Mouse (Mus musculus): ENCODE measurements around the gene Gjd3. TPM values are rescaled to one million over a fixed set of nuclear protein-coding genes. Genes with fewer than 3 reads are reported as not detected.

The Gjd3 gene
- polyA plus RNA-seq, 1 experiment from 2014 or later: 3.1 TPM

DNA sequence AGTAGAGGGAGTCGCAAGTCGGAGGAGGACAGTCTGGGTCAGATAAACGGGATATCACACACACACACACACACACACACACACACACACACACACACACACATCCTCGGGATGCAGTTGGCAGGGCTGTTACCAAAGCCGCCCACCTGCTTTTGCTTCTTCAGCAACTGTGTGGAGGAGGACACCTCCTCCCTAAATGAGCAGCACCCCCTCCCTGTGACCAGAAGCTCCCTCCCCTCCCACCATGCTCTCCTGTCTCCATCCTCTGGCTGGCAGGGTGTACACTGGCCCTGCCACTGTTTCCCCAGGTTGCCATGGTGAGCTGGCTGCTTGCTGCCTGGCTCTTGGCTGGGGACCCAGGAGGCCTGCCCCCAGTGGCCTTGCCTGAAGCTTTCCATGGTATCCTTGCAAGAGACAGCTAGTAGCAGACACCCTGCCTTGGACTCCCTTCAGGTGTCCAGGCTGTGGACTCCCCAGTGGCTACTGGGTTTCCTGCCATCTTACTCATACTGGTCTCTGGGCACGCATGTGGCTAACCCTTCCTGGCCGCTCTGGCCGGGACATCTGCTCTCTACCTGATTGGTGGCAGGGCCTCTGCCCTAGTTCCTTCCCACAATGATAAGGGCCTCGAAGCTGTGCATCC is 16.2 kb downstream of the Gjd3 start:
- 12% methylated on average over 9 of the region's 9 CpGs for WGBS
- H3K27ac ChIP-seq (replicated peaks): peak overlapping the region; percentile 85
- no peaks in the 10 kb centered on the region for H3K9me3 ChIP-seq
- peak; percentile 47 for ATAC-seq (ENCODE audit: low FRiP score, low read depth)
- no peaks in the 10 kb centered on the region for H3K36me3 ChIP-seq
- H3K4me1 ChIP-seq (replicated peaks): peaks cover 100% of the 10 kb centered on the region
- no peak overlapping the region for H3K4me3 ChIP-seq
- peak overlapping the region; percentile 98 for H3K4me2 ChIP-seq
- no peaks in the 10 kb centered on the region for H3K27me3 ChIP-seq
- H3K9ac ChIP-seq: peak overlapping the region; percentile 9

GRCm38 (mm10) chr11:98965416-98966077 is 17.3 kb downstream of the Gjd3 start:
- Histone ChIP-seq H3K9me3 (no peaks in the 10 kb centered on the region), H3K27me3 (no peaks in the 10 kb centered on the region), H3K36me3 (no peaks in the 10 kb centered on the region), H3K4me3 (peak overlapping the region; percentile 1; the same call in 1 of the 2 replicates), H3K4me1 (replicated peaks) (peaks cover 100% of the 10 kb centered on the region), H3K27ac (replicated peaks) (peak overlapping the region; percentile 85), H3K9ac (peak overlapping the region; percentile 23), H3K4me2 (peak overlapping the region; percentile 98)
- no peak for ATAC-seq (ENCODE audit: low FRiP score, low read depth)
- 5% methylated on average over 11 of the region's 11 CpGs for WGBS

DNA sequence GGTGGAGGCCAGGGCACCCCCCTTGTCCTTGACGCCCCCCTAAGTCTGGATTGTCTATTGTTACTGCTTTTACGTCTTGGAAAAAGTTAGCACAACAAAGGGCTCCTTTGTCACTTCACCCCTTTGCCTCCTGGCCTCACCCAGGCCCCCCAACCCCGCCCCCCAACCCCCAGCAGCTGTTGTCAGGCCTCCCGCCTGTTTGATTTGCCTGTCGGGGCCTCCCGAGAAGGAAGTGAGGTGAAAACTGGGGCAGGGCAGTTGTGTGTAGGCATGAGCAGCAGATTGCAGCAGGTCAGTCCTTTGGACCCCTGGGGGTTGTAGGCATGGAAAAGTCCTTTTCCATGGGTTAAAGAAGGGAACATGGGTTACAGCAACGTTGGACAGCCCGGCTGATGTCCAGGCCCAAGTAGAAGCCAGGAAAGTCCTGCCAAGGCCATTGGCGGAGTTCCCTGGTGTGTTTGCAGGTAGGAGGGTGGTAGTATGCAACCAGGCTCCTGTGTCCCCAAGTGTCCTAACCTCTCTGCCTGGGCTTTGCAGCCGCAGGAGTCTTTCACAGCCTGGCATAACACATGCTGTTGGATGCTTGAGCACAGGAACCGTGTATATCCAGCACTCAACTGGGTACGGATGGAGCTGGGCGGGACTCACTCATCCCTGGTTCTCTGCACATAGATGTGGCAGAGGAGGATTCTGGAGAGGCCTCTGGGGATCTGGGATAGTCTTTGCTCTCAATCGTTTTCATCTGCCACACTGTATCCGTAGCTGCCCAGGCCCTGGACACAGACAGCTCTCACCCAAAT is 18.0 kb downstream of the Gjd3 start:
- peak overlapping the region; percentile 85 for H3K27ac ChIP-seq (replicated peaks)
- 12% methylated on average over 15 of the region's 15 CpGs for WGBS
- peak overlapping the region; percentile 98 for H3K4me2 ChIP-seq
- H3K36me3 ChIP-seq: no peaks in the 10 kb centered on the region
- H3K27me3 ChIP-seq: no peaks in the 10 kb centered on the region
- no peak for ATAC-seq (ENCODE audit: low FRiP score, low read depth)
- H3K9ac ChIP-seq: peak overlapping the region; percentile 23
- H3K9me3 ChIP-seq: no peaks in the 10 kb centered on the region
- H3K4me1 ChIP-seq (replicated peaks): peaks cover 99% of the 10 kb centered on the region
- H3K4me3 ChIP-seq: peak overlapping the region; percentile 71

GRCm38 (mm10) chr11:98964201-98964615 is 18.6 kb downstream of the Gjd3 start:
- no peaks in the 10 kb centered on the region for H3K9me3 ChIP-seq
- 14% methylated on average over 6 of the region's 6 CpGs for WGBS
- peak overlapping the region; percentile 85 for H3K27ac ChIP-seq (replicated peaks)
- no peak for ATAC-seq (ENCODE audit: low FRiP score, low read depth)
- H3K36me3 ChIP-seq: no peaks in the 10 kb centered on the region
- H3K4me1 ChIP-seq (replicated peaks): peaks cover 99% of the 10 kb centered on the region
- H3K4me3 ChIP-seq: peak overlapping the region; percentile 71; the same call in 1 of the 2 replicates
- peak overlapping the region; percentile 23 for H3K9ac ChIP-seq
- H3K27me3 ChIP-seq: no peaks in the 10 kb centered on the region
- H3K4me2 ChIP-seq: peak overlapping the region; percentile 98

GRCm38 (mm10) chr11:98963191-98964021 is 19.4 kb downstream of the Gjd3 start:
- Histone ChIP-seq H3K9ac (peak overlapping the region; percentile 61), H3K4me1 (replicated peaks) (peaks cover 96% of the 10 kb centered on the region), H3K4me2 (peak overlapping the region; percentile 98), H3K9me3 (no peaks in the 10 kb centered on the region), H3K4me3 (peak overlapping the region; percentile 71), H3K27ac (replicated peaks) (peak overlapping the region; percentile 85), H3K27me3 (no peaks in the 10 kb centered on the region), H3K36me3 (no peaks in the 10 kb centered on the region)
- WGBS: under 1% methylated on average over 32 of the region's 32 CpGs
- peak; percentile 57 for ATAC-seq (ENCODE audit: low FRiP score, low read depth)

- H3K4me3 ChIP-seq: peak overlapping the region; percentile 71
- H3K9me3 ChIP-seq: no peaks in the 10 kb centered on the region
- ATAC-seq (ENCODE audit: low FRiP score, low read depth): no peak
- H3K4me1 ChIP-seq (replicated peaks): peaks cover 88% of the 10 kb centered on the region
- peak overlapping the region; percentile 85 for H3K27ac ChIP-seq (replicated peaks)
- 11% methylated on average over 12 of the region's 12 CpGs for WGBS
- peak overlapping the region; percentile 98 for H3K4me2 ChIP-seq
- no peaks in the 10 kb centered on the region for H3K27me3 ChIP-seq
- H3K36me3 ChIP-seq: no peaks in the 10 kb centered on the region
- H3K9ac ChIP-seq: peak overlapping the region; percentile 61
Observed at GRCm38 (mm10) chr11:98962421-98963095, 20.3 kb downstream of the Gjd3 start.

DNA sequence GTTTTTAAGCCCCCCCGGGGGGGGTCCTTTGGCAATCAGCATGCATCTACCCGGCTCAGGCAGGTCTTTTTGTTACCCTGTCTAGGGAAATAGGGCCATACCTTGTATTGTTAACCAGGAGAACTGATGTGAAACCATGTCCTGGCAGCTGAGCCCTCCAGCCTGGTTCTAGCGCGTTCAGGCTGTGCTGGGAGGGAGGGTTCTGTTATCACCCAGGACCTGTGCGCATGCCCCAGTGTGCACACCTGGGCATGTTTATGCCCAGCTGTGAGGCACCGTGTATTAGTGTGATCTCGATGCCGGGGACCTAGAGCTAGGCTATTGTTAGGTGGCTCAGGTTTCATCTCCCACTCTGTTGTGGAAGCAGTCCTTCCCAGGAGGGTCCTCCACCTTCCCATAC is 21.1 kb downstream of the Gjd3 start:
- 7% methylated on average over 8 of the region's 8 CpGs for WGBS
- ATAC-seq (ENCODE audit: low FRiP score, low read depth): no peak
- Histone ChIP-seq H3K36me3 (no peaks in the 10 kb centered on the region), H3K9ac (peak overlapping the region; percentile 61), H3K4me2 (peak overlapping the region; percentile 98), H3K4me3 (peak overlapping the region; percentile 71), H3K27ac (replicated peaks) (peak overlapping the region; percentile 85; the same call in 1 of the 2 replicates), H3K9me3 (no peaks in the 10 kb centered on the region), H3K4me1 (replicated peaks) (peaks cover 80% of the 10 kb centered on the region), H3K27me3 (no peaks in the 10 kb centered on the region)

GRCm38 (mm10) chr11:98961051-98961592 is 21.7 kb downstream of the Gjd3 start:
- Histone ChIP-seq H3K4me2 (peak overlapping the region; percentile 98), H3K4me1 (replicated peaks) (peaks cover 73% of the 10 kb centered on the region), H3K36me3 (no peaks in the 10 kb centered on the region), H3K27me3 (no peaks in the 10 kb centered on the region), H3K9ac (peak overlapping the region; percentile 61), H3K4me3 (peak overlapping the region; percentile 71), H3K27ac (replicated peaks) (peak overlapping the region; percentile 85), H3K9me3 (no peaks in the 10 kb centered on the region)
- no peak for ATAC-seq (ENCODE audit: low FRiP score, low read depth)
- 3% methylated on average over 18 of the region's 18 CpGs for WGBS

DNA sequence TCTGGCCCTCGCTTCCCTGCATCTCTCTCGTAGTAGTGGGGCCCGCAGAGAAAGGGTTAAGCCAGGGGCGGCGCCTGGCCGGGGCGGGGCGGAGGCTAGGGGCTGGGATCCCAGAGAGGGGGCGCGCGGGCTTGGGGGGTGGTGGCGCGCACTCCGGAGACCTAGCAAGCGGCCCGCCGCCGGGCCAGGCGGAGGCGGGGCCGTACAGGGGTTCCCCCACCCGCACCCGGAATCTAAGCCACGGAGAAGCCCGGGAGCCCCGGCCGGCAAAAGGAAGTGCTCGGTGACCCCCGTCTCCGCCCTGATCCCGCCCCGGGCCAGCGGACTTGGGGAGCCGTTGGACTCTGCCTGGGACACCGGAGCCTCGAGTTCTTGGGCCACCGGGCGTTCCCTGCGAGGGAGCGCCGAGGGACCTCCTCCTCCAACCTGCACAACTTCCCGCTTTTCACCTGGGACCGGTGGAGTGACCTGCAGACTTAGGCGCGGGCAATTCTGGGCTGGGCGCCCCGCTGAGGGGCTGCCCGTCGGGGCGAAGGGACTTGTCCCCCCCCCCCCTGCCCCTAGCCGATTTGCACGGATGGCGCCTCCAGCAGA is 22.4 kb downstream of the Gjd3 start:
- Histone ChIP-seq H3K4me3 (peak overlapping the region; percentile 71), H3K9ac (peak overlapping the region; percentile 61), H3K4me1 (replicated peaks) (peaks cover 72% of the 10 kb centered on the region), H3K4me2 (peak overlapping the region; percentile 98), H3K27me3 (no peaks in the 10 kb centered on the region), H3K27ac (replicated peaks) (peak overlapping the region; percentile 85), H3K9me3 (no peaks in the 10 kb centered on the region), H3K36me3 (no peaks in the 10 kb centered on the region)
- ATAC-seq (ENCODE audit: low FRiP score, low read depth): peak; percentile 24
- under 1% methylated on average over 44 of the region's 53 CpGs for WGBS

GRCm38 (mm10) chr11:98959437-98960312 is 23.1 kb downstream of the Gjd3 start:
- peak overlapping the region; percentile 71 for H3K4me3 ChIP-seq
- no peaks in the 10 kb centered on the region for H3K27me3 ChIP-seq
- H3K9ac ChIP-seq: peak overlapping the region; percentile 61
- H3K4me1 ChIP-seq (replicated peaks): peaks cover 72% of the 10 kb centered on the region
- H3K4me2 ChIP-seq: peak overlapping the region; percentile 98
- WGBS: under 1% methylated on average over 42 of the region's 43 CpGs
- peak overlapping the region; percentile 85 for H3K27ac ChIP-seq (replicated peaks)
- ATAC-seq (ENCODE audit: low FRiP score, low read depth): peak; percentile 21; the same call in 1 of the 2 replicates
- no peaks in the 10 kb centered on the region for H3K9me3 ChIP-seq
- H3K36me3 ChIP-seq: no peaks in the 10 kb centered on the region

Data from hindbrain, embryonic 15.5 days (tissue).